Mouse (Mus musculus) embryonic facial prominence, embryonic 13.5 days (tissue): ENCODE results near the gene Pnpla6. TPM values are rescaled to one million over a fixed set of nuclear protein-coding genes. Genes with fewer than 3 reads are reported as not detected.
"Not testable (repeated sequence)": the region's sequence is repeated elsewhere in the genome, so short reads cannot be mapped to it uniquely, and the experiment has no call there.

Experiments
- ATAC-seq: fragments of 200-750 bp; cut with Nextera tagmentation; 2 replicates; pipeline ENCODE4 v1.8.0; 2017; ENCODE audit warnings: low read depth; ENCODE audit not compliant: insufficient number of reproducible peaks, insufficient read depth, low FRiP score, low TSS enrichment
- H3K27ac ChIP-seq: fragments of 300-500 bp; sonication (generic); 2 replicates; pipeline ENCODE4 v1.5.1; 2015; ENCODE audit warnings: moderate library complexity, mild to moderate bottlenecking, inconsistent platforms
- H3K27me3 ChIP-seq: fragments of 300-500 bp; sonication (generic); 2 replicates; pipeline ENCODE4 v1.6.1; 2015; ENCODE audit warnings: mild to moderate bottlenecking, inconsistent platforms
- H3K36me3 ChIP-seq: fragments of 300-500 bp; sonication (generic); 2 replicates; pipeline ENCODE4 v1.6.1; 2015; ENCODE audit warnings: mild to moderate bottlenecking, inconsistent platforms
- H3K4me1 ChIP-seq: fragments of 300-500 bp; sonication (generic); 2 replicates; pipeline ENCODE4 v1.6.1; 2015; ENCODE audit warnings: inconsistent platforms
- H3K4me2 ChIP-seq: fragments of 300-500 bp; sonication (generic); 2 replicates; pipeline ENCODE4 v1.6.1; 2015; ENCODE audit warnings: moderate library complexity, mild to moderate bottlenecking, inconsistent platforms
- H3K4me3 ChIP-seq: fragments of 300-500 bp; sonication (generic); 2 replicates; pipeline ENCODE4 v1.5.1; 2015; ENCODE audit warnings: mild to moderate bottlenecking, inconsistent platforms
- H3K9ac ChIP-seq: fragments of 300-500 bp; sonication (generic); 2 replicates; pipeline ENCODE4 v1.6.1; 2015; ENCODE audit warnings: mild to moderate bottlenecking, inconsistent platforms
- H3K9me3 ChIP-seq: fragments of 300-500 bp; sonication (generic); 2 replicates; pipeline ENCODE4 v1.6.1; 2016; ENCODE audit warnings: inconsistent platforms
- whole genome bisulfite sequencing: fragments of 180-500 bp; shearing (Covaris S2); methylation state at CpG from one replicate; pipeline ENCODE4 v1.1.7; 2015; ENCODE audit warnings: mixed read lengths; 5-methylcytosine and 5-hydroxymethylcytosine counted together
- polyA plus RNA-seq: library from polyadenylated mRNA; unstranded; fragments of >200 nt; fragmentation: Nextera tagmentation; extraction: Ambion mirVana; gene quantifications from 2 replicates; pipeline ENCODE4 v1.2.1, GENCODE M21; 2015

Pnpla6 gene
- polyA plus RNA-seq, 1 experiment from 2014 or later = 26.5 TPM

DNA sequence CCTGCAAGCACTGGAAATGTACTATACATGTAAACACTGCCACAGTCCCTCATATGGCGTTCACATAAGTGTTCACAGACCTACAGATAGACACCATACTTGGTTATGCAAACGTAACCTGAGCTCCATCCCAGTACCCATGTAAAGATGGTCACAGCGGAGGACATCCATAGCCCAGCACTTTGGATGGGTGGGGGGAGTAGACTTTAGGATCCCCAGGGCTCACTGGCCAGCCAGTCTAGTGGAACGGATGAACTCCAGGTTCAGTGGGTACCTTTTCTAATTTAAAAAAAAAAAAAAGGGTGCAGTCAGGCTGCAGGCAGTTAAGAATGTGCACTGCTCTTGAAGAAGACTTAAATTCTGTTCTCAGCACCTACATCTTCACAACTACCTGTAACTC, 24.9 kb downstream of the Pnpla6 start:
- no peak overlapping the region for H3K4me2 ChIP-seq
- H3K27ac ChIP-seq = no peak overlapping the region
- no peak for ATAC-seq
- WGBS = 83% methylated on average over 4 of the region's 4 CpGs
- peaks cover 95% of the 10 kb centered on the region for H3K36me3 ChIP-seq
- H3K27me3 ChIP-seq = no peaks in the 10 kb centered on the region
- no peaks in the 10 kb centered on the region for H3K4me1 ChIP-seq
- no peaks in the 10 kb centered on the region for H3K9me3 ChIP-seq
- H3K4me3 ChIP-seq = no peak overlapping the region
- H3K9ac ChIP-seq = no peak overlapping the region

DNA sequence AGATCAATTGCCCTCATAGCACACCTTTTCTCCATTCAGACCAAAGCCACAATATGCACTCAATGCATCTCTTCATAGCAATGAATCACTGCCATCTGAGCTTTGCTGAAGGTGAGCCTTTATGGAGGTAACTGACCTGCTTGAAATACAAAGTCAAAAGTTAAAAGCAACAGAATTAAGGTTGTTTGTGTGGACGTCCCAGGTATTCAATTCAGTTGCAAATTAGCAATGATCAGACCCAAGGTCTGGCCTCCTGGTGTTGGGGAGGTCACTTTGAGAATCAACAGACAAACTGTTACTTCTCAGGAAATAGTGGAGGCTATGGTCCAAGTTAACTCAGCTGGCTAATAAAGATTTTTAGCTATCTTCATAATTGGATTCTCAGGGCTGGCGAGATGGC, 31.3 kb downstream of the Pnpla6 start:
- Histone ChIP-seq H3K4me2 (no peak overlapping the region), H3K4me1 (no peaks in the 10 kb centered on the region), H3K27me3 (no peaks in the 10 kb centered on the region), H3K9ac (no peak overlapping the region), H3K4me3 (no peak overlapping the region), H3K36me3 (peaks cover 51% of the 10 kb centered on the region), H3K9me3 (0 out of 2 replicates have a peak, but pooled peaks cover 5% of the 10 kb centered on the region), H3K27ac (no peak overlapping the region)
- ATAC-seq = no peak
- WGBS = 90% methylated on average over 2 of the region's 2 CpGs

DNA sequence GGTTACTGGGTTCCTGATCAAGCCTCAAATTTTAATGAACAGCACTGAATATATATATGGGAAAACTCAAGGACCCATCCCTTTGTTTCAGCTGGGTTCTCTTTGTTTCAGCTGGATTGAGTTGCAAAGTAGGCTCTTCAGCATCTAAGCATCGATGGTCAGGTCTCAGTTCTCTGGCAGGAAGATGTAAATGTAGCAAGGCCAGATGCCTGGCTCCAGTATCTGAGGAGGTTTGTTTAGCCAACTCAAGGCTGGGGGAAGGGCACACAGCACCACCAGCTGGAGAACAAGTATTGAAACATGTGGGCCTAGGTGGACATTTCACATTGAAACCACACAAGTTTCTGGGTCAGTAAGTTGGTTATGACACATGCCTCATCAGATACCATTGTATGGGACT, 37.1 kb downstream of the Pnpla6 start:
- WGBS = 90% methylated on average over 1 of the region's 1 CpGs
- ATAC-seq = no peak
- Histone ChIP-seq H3K27ac (no peak overlapping the region), H3K36me3 (no peaks in the 10 kb centered on the region), H3K9me3 (0 out of 2 replicates have a peak, but pooled peaks cover 2% of the 10 kb centered on the region), H3K4me3 (no peak overlapping the region), H3K27me3 (no peaks in the 10 kb centered on the region), H3K9ac (no peak overlapping the region), H3K4me1 (no peaks in the 10 kb centered on the region), H3K4me2 (no peak overlapping the region)

DNA sequence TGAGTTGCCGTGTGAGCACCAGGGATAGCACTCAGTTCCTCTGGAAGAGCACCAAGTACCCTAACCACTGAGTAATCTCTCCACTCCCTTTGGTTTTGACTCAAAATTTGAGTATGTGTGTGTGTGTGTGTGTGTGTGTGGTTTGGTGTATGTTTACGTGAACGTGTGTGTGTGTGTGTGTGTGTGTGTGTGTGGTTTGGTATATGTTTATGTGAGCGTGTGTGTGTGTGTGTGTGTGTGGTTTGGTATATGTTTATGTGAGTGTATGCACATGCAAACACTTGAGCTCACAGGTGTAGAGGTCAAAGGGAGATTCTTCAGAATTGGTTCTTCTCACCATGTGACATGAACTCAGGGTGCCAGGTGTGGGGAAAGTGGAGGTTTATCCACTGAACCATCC, 40.9 kb downstream of the Pnpla6 start:
- ATAC-seq = peak; percentile 96
- Histone ChIP-seq H3K27ac (no peak overlapping the region), H3K9ac (no peak overlapping the region), H3K4me1 (no peaks in the 10 kb centered on the region), H3K4me3 (no peak overlapping the region), H3K9me3 (no peaks in the 10 kb centered on the region), H3K27me3 (no peaks in the 10 kb centered on the region), H3K4me2 (no peak overlapping the region), H3K36me3 (no peaks in the 10 kb centered on the region)
- 59% methylated on average over 4 of the region's 4 CpGs for WGBS

DNA sequence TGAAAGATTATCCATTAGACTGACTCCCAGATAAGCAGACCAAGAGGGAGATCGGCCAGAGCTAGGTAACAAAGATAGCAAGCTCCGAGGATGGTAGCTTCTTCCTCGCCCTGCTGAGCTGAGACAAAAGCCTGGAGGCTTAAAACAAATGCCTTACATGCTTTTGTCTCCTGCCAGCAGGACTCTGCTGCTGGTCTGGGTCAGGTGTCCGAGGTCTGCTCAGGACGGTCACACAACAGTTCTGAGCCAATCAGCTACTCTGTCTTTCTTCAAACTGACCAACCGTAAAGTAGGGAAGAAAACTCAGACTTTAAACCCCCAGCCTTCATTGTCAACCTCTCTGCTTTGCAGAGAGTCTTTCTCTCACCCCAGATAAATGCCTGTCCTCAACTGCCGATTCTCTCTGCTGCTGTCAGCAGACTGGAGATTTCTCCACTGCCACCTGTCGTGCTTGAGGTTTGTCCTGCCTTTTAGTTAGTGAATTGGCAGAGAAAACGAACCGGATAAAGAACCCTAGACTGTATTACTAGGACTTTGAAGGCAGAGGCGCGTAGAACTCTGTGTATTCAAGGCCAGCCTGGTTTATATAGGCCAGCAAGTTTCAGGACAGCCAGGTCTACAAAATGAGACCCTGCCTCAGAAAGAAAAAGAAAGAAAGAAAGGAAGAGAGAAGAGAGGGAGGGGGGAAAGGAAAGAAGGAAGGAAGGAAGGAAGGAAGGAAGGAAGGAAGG, 52.6 kb downstream of the Pnpla6 start, which contains the start of gene C330021F23Rik:
TSS of gene C330021F23Rik (plus strand) at position 350 of the 731 bp plus-strand sequence.
- no peak for ATAC-seq
- H3K4me3 ChIP-seq = no peak within 1 kb of the TSS
- 3% methylated on average over 12 of the region's 12 CpGs for WGBS
- H3K4me1 ChIP-seq = peaks cover 3% of the 10 kb centered on the region; the same call in 1 of the 2 replicates
- H3K9ac ChIP-seq = peak within 1 kb of the TSS; percentile 37; the same call in 1 of the 2 replicates
- no peak within 1 kb of the TSS for H3K27ac ChIP-seq
- H3K36me3 ChIP-seq = no peaks in the 10 kb centered on the region
- H3K4me2 ChIP-seq = peak within 1 kb of the TSS; percentile 32
- H3K9me3 ChIP-seq = no peaks in the 10 kb centered on the region
- no peaks in the 10 kb centered on the region for H3K27me3 ChIP-seq

DNA sequence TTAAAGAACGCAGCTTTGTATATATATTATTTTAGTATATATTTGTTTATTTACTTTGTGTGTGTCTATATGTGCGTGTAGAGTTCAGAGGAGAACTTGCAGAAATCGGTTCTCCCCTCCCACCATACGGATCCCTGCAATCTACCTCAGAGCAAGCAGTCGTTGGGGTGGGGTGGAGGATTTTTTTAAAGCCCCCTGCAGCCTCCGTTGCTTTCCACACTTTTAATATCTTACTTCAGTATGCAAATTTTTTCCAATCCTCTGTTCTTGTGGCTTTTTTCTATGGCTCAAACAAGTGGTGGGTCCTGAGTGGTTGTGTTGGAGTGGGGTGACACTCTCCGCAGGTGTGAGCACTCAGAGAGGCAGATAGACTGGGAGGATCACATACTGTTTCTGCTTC, 53.2 kb downstream of the Pnpla6 start:
- Histone ChIP-seq H3K27ac (no peak overlapping the region), H3K4me2 (peak overlapping the region; percentile 32; the same call in 1 of the 2 replicates), H3K4me3 (no peak overlapping the region), H3K4me1 (peaks cover 3% of the 10 kb centered on the region; the same call in 1 of the 2 replicates), H3K27me3 (no peaks in the 10 kb centered on the region), H3K36me3 (no peaks in the 10 kb centered on the region), H3K9me3 (no peaks in the 10 kb centered on the region), H3K9ac (no peak overlapping the region)
- no peak for ATAC-seq
- 8% methylated on average over 7 of the region's 7 CpGs for WGBS

DNA sequence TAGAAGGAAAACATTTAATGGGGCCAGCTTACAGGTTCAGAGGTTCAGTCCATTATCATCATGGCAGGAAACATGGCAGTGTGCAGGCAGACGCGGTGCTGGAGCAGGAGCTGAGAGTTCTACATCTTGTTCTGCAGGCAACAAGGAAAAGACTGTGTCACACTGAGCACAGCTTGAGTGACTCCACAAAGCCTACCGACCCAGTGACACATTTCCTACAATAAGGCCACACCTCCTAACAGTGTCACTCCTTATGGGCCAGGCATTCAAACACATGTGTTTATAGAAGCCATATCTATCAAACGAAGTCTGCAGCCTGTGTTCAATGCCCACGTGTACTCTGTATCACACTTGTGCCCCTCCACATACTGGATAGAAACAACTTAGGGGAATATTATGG, 54.6 kb downstream of the Pnpla6 start:
- Histone ChIP-seq H3K36me3 (no peaks in the 10 kb centered on the region), H3K9me3 (no peaks in the 10 kb centered on the region), H3K9ac (no peak overlapping the region), H3K27me3 (no peaks in the 10 kb centered on the region), H3K4me1 (peaks cover 3% of the 10 kb centered on the region; the same call in 1 of the 2 replicates), H3K4me3 (no peak overlapping the region), H3K4me2 (no peak overlapping the region), H3K27ac (no peak overlapping the region)
- WGBS = 94% methylated on average over 5 of the region's 5 CpGs
- no peak for ATAC-seq

DNA sequence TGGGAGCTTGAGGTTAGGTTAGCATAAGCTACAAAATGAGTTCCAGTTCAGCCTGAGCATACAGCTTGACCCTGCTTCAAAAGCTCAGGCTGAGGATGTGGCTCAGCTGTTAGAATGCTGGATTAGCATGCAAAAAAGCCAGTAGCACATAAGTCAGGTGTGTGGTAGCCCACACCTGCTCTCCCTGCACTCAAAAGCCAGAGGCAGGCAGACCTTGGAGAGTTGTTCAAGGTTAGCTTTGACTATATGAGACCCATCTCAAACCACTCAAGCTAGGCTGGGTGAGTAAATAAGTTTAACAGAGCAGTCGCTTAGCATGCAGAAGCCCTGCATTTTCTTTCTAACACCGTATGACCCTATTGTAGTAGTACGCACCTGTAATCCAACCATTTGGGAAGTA, 59.4 kb downstream of the Pnpla6 start:
- Histone ChIP-seq H3K4me1 (no peaks in the 10 kb centered on the region; the same call in 1 of the 2 replicates), H3K36me3 (no peaks in the 10 kb centered on the region), H3K27ac (no peak overlapping the region), H3K9me3 (no peaks in the 10 kb centered on the region), H3K27me3 (no peaks in the 10 kb centered on the region), H3K4me3 (no peak overlapping the region), H3K9ac (no peak overlapping the region), H3K4me2 (no peak overlapping the region)
- no peak for ATAC-seq
- 87% methylated on average over 3 of the region's 3 CpGs for WGBS

DNA sequence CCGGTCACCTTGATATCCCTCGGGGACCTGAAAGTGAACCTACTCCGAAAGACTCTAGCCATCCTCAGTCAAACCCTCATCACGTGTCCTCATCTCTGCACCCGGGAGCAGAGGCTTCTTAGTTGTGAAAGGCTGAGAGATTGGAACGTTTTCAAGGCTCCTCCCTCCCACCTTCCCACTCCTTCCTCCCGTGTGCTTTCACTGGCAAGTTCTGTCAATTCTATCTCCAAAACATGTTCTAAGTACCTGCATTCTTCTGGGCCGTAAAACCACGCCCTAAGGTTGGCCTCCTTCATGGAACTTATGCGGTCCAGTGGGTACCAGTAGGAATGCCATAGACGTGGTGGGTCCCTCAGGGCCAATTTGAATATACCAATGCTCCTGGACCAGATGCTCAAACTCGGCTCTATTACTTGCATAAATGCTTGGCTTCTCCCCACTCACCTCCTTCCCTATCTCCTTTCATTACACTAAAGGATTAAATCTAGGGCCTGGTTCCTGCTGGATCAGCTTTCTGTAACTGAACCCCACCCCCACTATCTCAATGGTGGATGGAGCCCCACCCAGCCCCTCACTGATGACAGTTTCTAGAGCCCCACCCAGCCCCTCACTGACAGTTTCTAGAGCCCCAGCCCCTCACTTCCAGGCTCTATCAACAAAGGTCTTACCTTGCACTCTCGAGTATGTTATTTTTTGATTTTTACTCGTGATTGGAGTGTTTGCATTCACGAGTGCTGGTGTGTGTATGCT, 61.2 kb downstream of the Pnpla6 start:
- Histone ChIP-seq H3K27ac (no peak overlapping the region), H3K4me1 (no peaks in the 10 kb centered on the region; the same call in 1 of the 2 replicates), H3K9ac (no peak overlapping the region), H3K9me3 (no peaks in the 10 kb centered on the region), H3K27me3 (no peaks in the 10 kb centered on the region), H3K4me2 (no peak overlapping the region), H3K4me3 (no peak overlapping the region), H3K36me3 (no peaks in the 10 kb centered on the region)
- ATAC-seq = no peak
- WGBS = 70% methylated on average over 15 of the region's 15 CpGs

DNA sequence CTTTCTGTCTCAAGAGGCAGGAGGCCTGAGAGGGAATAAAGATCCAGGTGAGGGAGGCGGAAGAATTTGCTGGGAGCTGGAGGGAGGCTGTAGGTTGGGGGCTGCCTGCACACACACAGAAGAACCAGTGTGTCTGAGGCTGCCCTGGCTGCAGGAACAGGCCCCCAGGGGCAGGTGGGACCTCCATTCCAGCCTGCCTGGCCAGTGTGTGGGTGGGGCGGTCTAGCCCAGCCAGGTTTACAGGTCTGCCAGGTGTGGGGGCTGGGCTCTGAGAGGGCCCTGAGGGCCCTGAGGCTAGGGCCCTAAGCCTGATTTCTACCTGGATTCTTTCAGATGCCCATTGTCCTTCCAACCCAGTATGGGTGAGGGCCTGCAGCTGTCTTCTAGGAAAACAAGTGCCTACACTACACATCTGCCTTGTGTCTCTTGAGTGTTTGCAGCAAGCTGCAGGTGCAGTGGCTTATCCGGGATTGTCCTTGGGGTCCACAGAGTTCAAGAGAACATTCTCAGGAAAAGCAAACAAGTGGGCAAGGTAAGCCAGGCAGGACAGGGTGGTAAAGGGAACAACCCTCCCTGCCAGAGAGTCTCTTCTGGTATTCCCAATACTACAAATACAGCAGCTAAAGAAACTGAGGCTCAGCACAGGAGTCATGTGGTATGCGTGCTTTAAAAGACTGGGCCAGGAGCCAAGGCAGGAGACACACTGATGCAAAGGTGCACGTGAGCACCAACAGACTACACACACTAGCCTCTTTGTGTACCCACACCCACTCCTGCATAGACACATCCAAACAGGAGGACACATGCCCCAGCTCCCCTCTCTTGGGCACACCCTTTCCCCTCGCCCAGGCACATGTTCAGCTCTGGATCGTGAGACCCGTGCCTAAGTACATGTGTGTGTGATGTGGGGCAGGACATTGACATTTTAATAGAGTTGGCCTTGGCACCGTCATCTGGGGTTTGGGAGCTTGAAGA, 64.5 kb downstream of the Pnpla6 start:
- peak; percentile 33; the same call in 1 of the 2 replicates for ATAC-seq
- peak overlapping the region; percentile 33; the same call in 1 of the 2 replicates for H3K27ac ChIP-seq
- no peaks in the 10 kb centered on the region for H3K9me3 ChIP-seq

DNA sequence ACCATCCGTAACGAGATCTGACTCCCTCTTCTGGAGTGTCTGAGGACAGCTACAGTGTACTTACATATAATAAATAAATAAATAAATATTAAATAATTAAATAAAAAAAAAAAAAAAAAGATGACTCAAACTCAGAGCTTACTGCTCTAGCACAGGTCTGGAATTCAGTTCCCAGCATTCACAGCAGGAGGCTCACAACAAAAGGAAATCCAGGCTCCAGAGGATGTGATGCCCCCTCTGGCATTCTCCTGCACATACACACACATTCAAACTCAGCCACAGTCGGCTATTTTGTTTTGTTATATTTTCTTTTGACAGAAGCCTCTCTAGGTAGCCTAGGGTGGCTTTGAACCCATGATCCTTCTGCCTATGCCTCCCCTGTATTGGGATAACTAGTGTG, 66.8 kb downstream of the Pnpla6 start:
- not testable (repeated sequence) for ATAC-seq, H3K4me1 ChIP-seq, H3K27ac ChIP-seq, H3K9me3 ChIP-seq, H3K4me2 ChIP-seq, H3K36me3 ChIP-seq, H3K9ac ChIP-seq, H3K27me3 ChIP-seq, H3K4me3 ChIP-seq
- 87% methylated on average over 3 of the region's 3 CpGs for WGBS

More for the DNA sequence above, 64.5 kb downstream of the Pnpla6 start:
- Histone ChIP-seq H3K27me3 (no peaks in the 10 kb centered on the region), H3K36me3 (no peaks in the 10 kb centered on the region), H3K9ac (no peak overlapping the region), H3K4me1 (no peaks in the 10 kb centered on the region; the same call in 1 of the 2 replicates), H3K4me2 (no peak overlapping the region), H3K4me3 (no peak overlapping the region)
- WGBS = 60% methylated on average over 9 of the region's 9 CpGs
